Mouse (Mus musculus): ENCODE data around the gene S1pr3. TPM values are rescaled to one million over a fixed set of nuclear protein-coding genes. Genes with fewer than 3 reads are reported as not detected.

Gene S1pr3
- polyA plus RNA-seq, 1 experiment from 2014 or later: 52.2 TPM

GRCm38 (mm10) chr13:51399562-51399961 lies 8.9 kb upstream of the S1pr3 start:
- Histone ChIP-seq H3K9ac (ENCODE audit: low read length) (no peak overlapping the region), H3K36me3 (ENCODE audit: control insufficient read depth, insufficient read depth, low read length) (no peaks in the 10 kb centered on the region), H3K27ac (ENCODE audit: low read depth, low read length) (no peak overlapping the region), H3K4me3 (ENCODE audit: low read depth, low read length) (no peak overlapping the region), H3K27me3 (ENCODE audit: control insufficient read depth, insufficient read depth, low read length) (no peaks in the 10 kb centered on the region), H3K4me2 (ENCODE audit: low read depth) (no peak overlapping the region), H3K4me1 (ENCODE audit: control insufficient read depth, insufficient read depth, low read length) (no peaks in the 10 kb centered on the region; the same call in 1 of the 2 replicates), H3K9me3 (ENCODE audit: control insufficient read depth, low read length) (no peaks in the 10 kb centered on the region)
- no peak for DNase-seq (ENCODE audit: low spot score)
- ATAC-seq (ENCODE audit: insufficient read depth, low FRiP score, low TSS enrichment): no peak
- WGBS: 87% methylated on average over 3 of the region's 3 CpGs

- peak overlapping the region; percentile 25 for H3K4me3 ChIP-seq (ENCODE audit: low read depth, low read length)
- peak overlapping the region; percentile 59 for H3K9ac ChIP-seq (ENCODE audit: low read length)
- H3K36me3 ChIP-seq (ENCODE audit: control insufficient read depth, insufficient read depth, low read length): no peaks in the 10 kb centered on the region
- ATAC-seq (ENCODE audit: insufficient read depth, low FRiP score, low TSS enrichment) (peak; percentile 25; the same call in 1 of the 2 replicates), DNase-seq (ENCODE audit: low spot score) (no peak)
- WGBS: 21% methylated on average over 14 of the region's 14 CpGs
- H3K4me2 ChIP-seq (ENCODE audit: low read depth): peak overlapping the region; percentile 56
- no peaks in the 10 kb centered on the region for H3K9me3 ChIP-seq (ENCODE audit: control insufficient read depth, low read length)
- H3K27ac ChIP-seq (ENCODE audit: low read depth, low read length): no peak overlapping the region
- H3K27me3 ChIP-seq (ENCODE audit: control insufficient read depth, insufficient read depth, low read length): no peaks in the 10 kb centered on the region
- H3K4me1 ChIP-seq (ENCODE audit: control insufficient read depth, insufficient read depth, low read length): no peaks in the 10 kb centered on the region; the same call in 1 of the 2 replicates
Measured at GRCm38 (mm10) chr13:51400186-51400719, 8.2 kb upstream of the S1pr3 start.

GRCm38 (mm10) chr13:51400736-51401501 lies 7.5 kb upstream of the S1pr3 start:
- peak overlapping the region; percentile 56 for H3K4me2 ChIP-seq (ENCODE audit: low read depth)
- 11% methylated on average over 20 of the region's 20 CpGs for WGBS
- ATAC-seq (ENCODE audit: insufficient read depth, low FRiP score, low TSS enrichment): peak; percentile 78
- no peaks in the 10 kb centered on the region for H3K9me3 ChIP-seq (ENCODE audit: control insufficient read depth, low read length)
- H3K36me3 ChIP-seq (ENCODE audit: control insufficient read depth, insufficient read depth, low read length): no peaks in the 10 kb centered on the region
- no peaks in the 10 kb centered on the region for H3K27me3 ChIP-seq (ENCODE audit: control insufficient read depth, insufficient read depth, low read length)
- H3K4me1 ChIP-seq (ENCODE audit: control insufficient read depth, insufficient read depth, low read length): no peaks in the 10 kb centered on the region; the same call in 1 of the 2 replicates
- H3K9ac ChIP-seq (ENCODE audit: low read length): peak overlapping the region; percentile 59
- peak; percentile 73 for DNase-seq (ENCODE audit: low spot score)
- no peak overlapping the region for H3K27ac ChIP-seq (ENCODE audit: low read depth, low read length)
- H3K4me3 ChIP-seq (ENCODE audit: low read depth, low read length): peak overlapping the region; percentile 25

GRCm38 (mm10) chr13:51404566-51404965 lies 3.9 kb upstream of the S1pr3 start:
- WGBS: 95% methylated on average over 4 of the region's 4 CpGs
- no peak for DNase-seq (ENCODE audit: low spot score)

GRCm38 (mm10) chr13:51405731-51406320 lies 2.6 kb upstream of the S1pr3 start:
- Histone ChIP-seq H3K9ac (ENCODE audit: low read length) (no peak overlapping the region), H3K4me1 (ENCODE audit: control insufficient read depth, insufficient read depth, low read length) (peaks cover 5% of the 10 kb centered on the region; the same call in 1 of the 2 replicates), H3K27me3 (ENCODE audit: control insufficient read depth, insufficient read depth, low read length) (peaks cover 5% of the 10 kb centered on the region; the same call in 1 of the 2 replicates), H3K4me3 (ENCODE audit: low read depth, low read length) (no peak overlapping the region), H3K4me2 (ENCODE audit: low read depth) (no peak overlapping the region), H3K36me3 (ENCODE audit: control insufficient read depth, insufficient read depth, low read length) (no peaks in the 10 kb centered on the region), H3K9me3 (ENCODE audit: control insufficient read depth, low read length) (no peaks in the 10 kb centered on the region), H3K27ac (ENCODE audit: low read depth, low read length) (no peak overlapping the region)
- 89% methylated on average over 13 of the region's 13 CpGs for WGBS
- no peak for ATAC-seq (ENCODE audit: insufficient read depth, low FRiP score, low TSS enrichment)
- no peak for DNase-seq (ENCODE audit: low spot score)

More at GRCm38 (mm10) chr13:51404566-51404965, 3.9 kb upstream of the S1pr3 start:
- Histone ChIP-seq H3K27ac (ENCODE audit: low read depth, low read length) (no peak overlapping the region), H3K9ac (ENCODE audit: low read length) (no peak overlapping the region), H3K4me2 (ENCODE audit: low read depth) (no peak overlapping the region), H3K27me3 (ENCODE audit: control insufficient read depth, insufficient read depth, low read length) (peaks cover 5% of the 10 kb centered on the region; the same call in 1 of the 2 replicates), H3K4me3 (ENCODE audit: low read depth, low read length) (no peak overlapping the region), H3K36me3 (ENCODE audit: control insufficient read depth, insufficient read depth, low read length) (no peaks in the 10 kb centered on the region), H3K4me1 (ENCODE audit: control insufficient read depth, insufficient read depth, low read length) (peaks cover 5% of the 10 kb centered on the region; the same call in 1 of the 2 replicates), H3K9me3 (ENCODE audit: control insufficient read depth, low read length) (no peaks in the 10 kb centered on the region)
- no peak for ATAC-seq (ENCODE audit: insufficient read depth, low FRiP score, low TSS enrichment)

- 28% methylated on average over 13 of the region's 13 CpGs for WGBS
- Histone ChIP-seq H3K27ac (ENCODE audit: low read depth, low read length) (no peak overlapping the region), H3K4me2 (ENCODE audit: low read depth) (peak overlapping the region; percentile 42), H3K9ac (ENCODE audit: low read length) (no peak overlapping the region), H3K4me1 (ENCODE audit: control insufficient read depth, insufficient read depth, low read length) (peaks cover 5% of the 10 kb centered on the region; the same call in 1 of the 2 replicates), H3K4me3 (ENCODE audit: low read depth, low read length) (peak overlapping the region; percentile 32; the same call in 1 of the 2 replicates), H3K36me3 (ENCODE audit: control insufficient read depth, insufficient read depth, low read length) (no peaks in the 10 kb centered on the region), H3K27me3 (ENCODE audit: control insufficient read depth, insufficient read depth, low read length) (peaks cover 5% of the 10 kb centered on the region; the same call in 1 of the 2 replicates), H3K9me3 (ENCODE audit: control insufficient read depth, low read length) (no peaks in the 10 kb centered on the region)
- no peak for DNase-seq (ENCODE audit: low spot score)
- ATAC-seq (ENCODE audit: insufficient read depth, low FRiP score, low TSS enrichment): no peak
Measured at GRCm38 (mm10) chr13:51407541-51408217, 760 bp upstream of the S1pr3 start.

- no peak for DNase-seq (ENCODE audit: low spot score)
- Histone ChIP-seq H3K36me3 (ENCODE audit: control insufficient read depth, insufficient read depth, low read length) (0 out of 2 replicates have a peak, but pooled peaks cover under 1% of the 10 kb centered on the region), H3K27ac (ENCODE audit: low read depth, low read length) (no peak overlapping the region), H3K4me2 (ENCODE audit: low read depth) (peak overlapping the region; percentile 42), H3K4me3 (ENCODE audit: low read depth, low read length) (peak overlapping the region; percentile 1), H3K4me1 (ENCODE audit: control insufficient read depth, insufficient read depth, low read length) (peaks cover 5% of the 10 kb centered on the region; the same call in 1 of the 2 replicates), H3K9ac (ENCODE audit: low read length) (no peak overlapping the region), H3K27me3 (ENCODE audit: control insufficient read depth, insufficient read depth, low read length) (peaks cover 5% of the 10 kb centered on the region; the same call in 1 of the 2 replicates), H3K9me3 (ENCODE audit: control insufficient read depth, low read length) (no peaks in the 10 kb centered on the region)
- 63% methylated on average over 6 of the region's 6 CpGs for WGBS
- no peak for ATAC-seq (ENCODE audit: insufficient read depth, low FRiP score, low TSS enrichment)
Measured at GRCm38 (mm10) chr13:51409936-51410481, 1.6 kb downstream of the S1pr3 start.

- H3K27ac ChIP-seq (ENCODE audit: low read depth, low read length): no peak overlapping the region
- 61% methylated on average over 9 of the region's 9 CpGs for WGBS
- no peak overlapping the region for H3K9ac ChIP-seq (ENCODE audit: low read length)
- ATAC-seq (ENCODE audit: insufficient read depth, low FRiP score, low TSS enrichment) (no peak), DNase-seq (ENCODE audit: low spot score) (no peak)
- no peaks in the 10 kb centered on the region for H3K9me3 ChIP-seq (ENCODE audit: control insufficient read depth, low read length)
- H3K27me3 ChIP-seq (ENCODE audit: control insufficient read depth, insufficient read depth, low read length): peaks cover 5% of the 10 kb centered on the region; the same call in 1 of the 2 replicates
- H3K4me3 ChIP-seq (ENCODE audit: low read depth, low read length): peak overlapping the region; percentile 1; the same call in 1 of the 2 replicates
- peak overlapping the region; percentile 35 for H3K4me2 ChIP-seq (ENCODE audit: low read depth)
- 0 out of 2 replicates have a peak, but pooled peaks cover 4% of the 10 kb centered on the region for H3K36me3 ChIP-seq (ENCODE audit: control insufficient read depth, insufficient read depth, low read length)
- peaks cover 5% of the 10 kb centered on the region; the same call in 1 of the 2 replicates for H3K4me1 ChIP-seq (ENCODE audit: control insufficient read depth, insufficient read depth, low read length)
Measured at GRCm38 (mm10) chr13:51411243-51411642, 2.8 kb downstream of the S1pr3 start.

All from neural tube, embryonic 11.5 days (tissue).